Mouse (Mus musculus): ENCODE data around the gene Ptpre.
"Not testable (repeated sequence)": the region's sequence is repeated elsewhere in the genome, so short reads cannot be mapped to it uniquely, and the experiment has no call there.

Ptpre gene

GRCm38 (mm10) chr7:135609028-135609427, 71.7 kb downstream of the Ptpre start:
- no peak overlapping the region for H3K4me3 ChIP-seq (replicated peaks; ENCODE audit: low read length)
- TF ChIP-seq CTCF (conservative IDR thresholded peaks at IDR 0.05; ENCODE audit: low read length) (no peak), NANOG (IDR thresholded peaks at IDR 0.05; ENCODE audit: borderline replicate concordance, low read length) (no peak), POU5F1 (IDR thresholded peaks at IDR 0.05; ENCODE audit: borderline replicate concordance, low read length) (no peak)
- H3K4me1 ChIP-seq (replicated peaks; ENCODE audit: low read depth, low read length) = peaks cover 9% of the 10 kb centered on the region
- H3K36me3 ChIP-seq (ENCODE audit: insufficient read depth, low read length) = no peaks in the 10 kb centered on the region
- peaks cover 10% of the 10 kb centered on the region; the same call in 1 of the 2 replicates for H3K27me3 ChIP-seq (ENCODE audit: insufficient read depth, low read length)
- no peaks in the 10 kb centered on the region for H3K9me3 ChIP-seq (ENCODE audit: low read length)

- no peak overlapping the region for H3K4me3 ChIP-seq (replicated peaks; ENCODE audit: low read length)
- H3K9me3 ChIP-seq (ENCODE audit: low read length) = no peaks in the 10 kb centered on the region
- H3K36me3 ChIP-seq (ENCODE audit: insufficient read depth, low read length) = no peaks in the 10 kb centered on the region
- peaks cover 11% of the 10 kb centered on the region; the same call in 1 of the 2 replicates for H3K27me3 ChIP-seq (ENCODE audit: insufficient read depth, low read length)
- no peak for TF ChIP-seq CTCF (conservative IDR thresholded peaks at IDR 0.05; ENCODE audit: low read length)
- TF ChIP-seq NANOG (IDR thresholded peaks at IDR 0.05; ENCODE audit: borderline replicate concordance, low read length) = no peak
- no peak for TF ChIP-seq POU5F1 (IDR thresholded peaks at IDR 0.05; ENCODE audit: borderline replicate concordance, low read length)
- peaks cover 9% of the 10 kb centered on the region for H3K4me1 ChIP-seq (replicated peaks; ENCODE audit: low read depth, low read length)
Measured at GRCm38 (mm10) chr7:135609655-135610054, 72.4 kb downstream of the Ptpre start.

GRCm38 (mm10) chr7:135612276-135612675, 75.0 kb downstream of the Ptpre start:
- Histone ChIP-seq H3K9me3 (ENCODE audit: low read length) (peaks cover 2% of the 10 kb centered on the region; the same call in 1 of the 2 replicates), H3K4me1 (replicated peaks; ENCODE audit: low read depth, low read length) (no peaks in the 10 kb centered on the region), H3K4me3 (replicated peaks; ENCODE audit: low read length) (no peak overlapping the region), H3K27me3 (ENCODE audit: insufficient read depth, low read length) (peaks cover 3% of the 10 kb centered on the region; the same call in 1 of the 2 replicates), H3K36me3 (ENCODE audit: insufficient read depth, low read length) (no peaks in the 10 kb centered on the region)
- TF ChIP-seq NANOG (IDR thresholded peaks at IDR 0.05; ENCODE audit: borderline replicate concordance, low read length) (no peak), POU5F1 (IDR thresholded peaks at IDR 0.05; ENCODE audit: borderline replicate concordance, low read length) (no peak), CTCF (conservative IDR thresholded peaks at IDR 0.05; ENCODE audit: low read length) (no peak)

GRCm38 (mm10) chr7:135612801-135613200, 75.5 kb downstream of the Ptpre start:
- Histone ChIP-seq H3K4me3 (replicated peaks; ENCODE audit: low read length) (no peak overlapping the region), H3K27me3 (ENCODE audit: insufficient read depth, low read length) (peaks cover 3% of the 10 kb centered on the region; the same call in 1 of the 2 replicates), H3K4me1 (replicated peaks; ENCODE audit: low read depth, low read length) (no peaks in the 10 kb centered on the region), H3K36me3 (ENCODE audit: insufficient read depth, low read length) (no peaks in the 10 kb centered on the region), H3K9me3 (ENCODE audit: low read length) (peaks cover 3% of the 10 kb centered on the region; the same call in 1 of the 2 replicates)
- TF ChIP-seq CTCF (conservative IDR thresholded peaks at IDR 0.05; ENCODE audit: low read length) (no peak), POU5F1 (IDR thresholded peaks at IDR 0.05; ENCODE audit: borderline replicate concordance, low read length) (no peak), NANOG (IDR thresholded peaks at IDR 0.05; ENCODE audit: borderline replicate concordance, low read length) (no peak)

- Histone ChIP-seq H3K4me1 (replicated peaks; ENCODE audit: low read depth, low read length) (no peaks in the 10 kb centered on the region), H3K27me3 (ENCODE audit: insufficient read depth, low read length) (peaks cover 3% of the 10 kb centered on the region; the same call in 1 of the 2 replicates), H3K36me3 (ENCODE audit: insufficient read depth, low read length) (no peaks in the 10 kb centered on the region), H3K9me3 (ENCODE audit: low read length) (peaks cover 3% of the 10 kb centered on the region; the same call in 1 of the 2 replicates), H3K4me3 (replicated peaks; ENCODE audit: low read length) (no peak overlapping the region)
- no peak for TF ChIP-seq NANOG (IDR thresholded peaks at IDR 0.05; ENCODE audit: borderline replicate concordance, low read length)
- no peak for TF ChIP-seq CTCF (conservative IDR thresholded peaks at IDR 0.05; ENCODE audit: low read length)
- no peak for TF ChIP-seq POU5F1 (IDR thresholded peaks at IDR 0.05; ENCODE audit: borderline replicate concordance, low read length)
Measured at GRCm38 (mm10) chr7:135613380-135613779, 76.1 kb downstream of the Ptpre start.

- Histone ChIP-seq H3K36me3 (ENCODE audit: insufficient read depth, low read length) (no peaks in the 10 kb centered on the region), H3K27me3 (ENCODE audit: insufficient read depth, low read length) (peaks cover 3% of the 10 kb centered on the region; the same call in 1 of the 2 replicates)
- TF ChIP-seq CTCF (conservative IDR thresholded peaks at IDR 0.05; ENCODE audit: low read length) (no peak), POU5F1 (IDR thresholded peaks at IDR 0.05; ENCODE audit: borderline replicate concordance, low read length) (no peak), NANOG (IDR thresholded peaks at IDR 0.05; ENCODE audit: borderline replicate concordance, low read length) (no peak)
Measured at GRCm38 (mm10) chr7:135614892-135615291, 77.6 kb downstream of the Ptpre start.

GRCm38 (mm10) chr7:135616479-135616878, 79.2 kb downstream of the Ptpre start:
- H3K9me3 ChIP-seq (ENCODE audit: low read length); H3K27me3 ChIP-seq (ENCODE audit: insufficient read depth, low read length): not testable (repeated sequence)

More at GRCm38 (mm10) chr7:135614892-135615291, 77.6 kb downstream of the Ptpre start:
- Histone ChIP-seq H3K4me1 (replicated peaks; ENCODE audit: low read depth, low read length) (no peaks in the 10 kb centered on the region), H3K9me3 (ENCODE audit: low read length) (peaks cover 3% of the 10 kb centered on the region; the same call in 1 of the 2 replicates), H3K4me3 (replicated peaks; ENCODE audit: low read length) (no peak overlapping the region)

GRCm38 (mm10) chr7:135617776-135618175, 80.5 kb downstream of the Ptpre start:
- Histone ChIP-seq H3K4me1 (replicated peaks; ENCODE audit: low read depth, low read length) (no peaks in the 10 kb centered on the region), H3K4me3 (replicated peaks; ENCODE audit: low read length) (no peak overlapping the region), H3K27me3 (ENCODE audit: insufficient read depth, low read length) (peaks cover 3% of the 10 kb centered on the region; the same call in 1 of the 2 replicates), H3K9me3 (ENCODE audit: low read length) (peaks cover 3% of the 10 kb centered on the region; the same call in 1 of the 2 replicates), H3K36me3 (ENCODE audit: insufficient read depth, low read length) (no peaks in the 10 kb centered on the region)
- no peak for TF ChIP-seq CTCF (conservative IDR thresholded peaks at IDR 0.05; ENCODE audit: low read length)
- TF ChIP-seq NANOG (IDR thresholded peaks at IDR 0.05; ENCODE audit: borderline replicate concordance, low read length) = no peak
- TF ChIP-seq POU5F1 (IDR thresholded peaks at IDR 0.05; ENCODE audit: borderline replicate concordance, low read length) = no peak

More at GRCm38 (mm10) chr7:135616479-135616878, 79.2 kb downstream of the Ptpre start:
- H3K4me1 ChIP-seq (replicated peaks; ENCODE audit: low read depth, low read length); H3K4me3 ChIP-seq (replicated peaks; ENCODE audit: low read length); H3K36me3 ChIP-seq (ENCODE audit: insufficient read depth, low read length): not testable (repeated sequence)

- TF ChIP-seq POU5F1 (IDR thresholded peaks at IDR 0.05; ENCODE audit: borderline replicate concordance, low read length) (no peak), CTCF (conservative IDR thresholded peaks at IDR 0.05; ENCODE audit: low read length) (no peak), NANOG (IDR thresholded peaks at IDR 0.05; ENCODE audit: borderline replicate concordance, low read length) (no peak)
- H3K36me3 ChIP-seq (ENCODE audit: insufficient read depth, low read length) = no peaks in the 10 kb centered on the region
Measured at GRCm38 (mm10) chr7:135621649-135622048, 84.4 kb downstream of the Ptpre start.

More at GRCm38 (mm10) chr7:135621649-135622048, 84.4 kb downstream of the Ptpre start:
- Histone ChIP-seq H3K9me3 (ENCODE audit: low read length) (peaks cover 3% of the 10 kb centered on the region; the same call in 1 of the 2 replicates), H3K27me3 (ENCODE audit: insufficient read depth, low read length) (no peaks in the 10 kb centered on the region), H3K4me1 (replicated peaks; ENCODE audit: low read depth, low read length) (no peaks in the 10 kb centered on the region), H3K4me3 (replicated peaks; ENCODE audit: low read length) (no peak overlapping the region)

Data from E14TG2a.4 (cell line).